Comparison of ENCODE assay signal across 8 mouse cellular contexts in the genomic region with DNA sequence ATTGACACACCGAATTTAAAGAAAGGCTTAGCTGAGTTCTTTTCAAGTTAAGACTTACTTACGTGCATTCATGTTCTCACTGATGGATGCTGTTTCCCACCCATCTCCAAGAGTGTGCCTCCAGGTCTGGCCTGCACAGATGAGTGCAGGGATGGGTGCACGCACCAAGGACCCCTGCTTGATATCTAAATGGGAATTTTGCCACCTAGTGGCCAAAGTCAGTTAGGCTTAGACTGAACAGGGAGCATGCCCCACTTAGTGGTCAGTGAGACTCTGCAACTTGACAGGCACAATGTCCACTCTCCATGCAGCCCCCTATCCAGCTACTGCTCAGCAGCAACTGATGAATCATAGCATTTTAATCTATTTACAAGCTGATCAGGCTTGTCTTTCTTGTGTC. TPM values are rescaled to one million over a fixed set of nuclear protein-coding genes. Genes with fewer than 3 reads are reported as not detected.
DNase-seq lines count a peak whose midpoint lies in the region; ATAC-seq lines count a peak whose summit lies in the region.
"Had no signal": no experiment of that assay in that cellular context is flagged by ENCODE, and none has a peak within 500 bp of the region (broad histone marks: within the 10 kb centered on the region; RNA-seq: fewer than 3 reads in every experiment).

No protein-coding gene starts in this region.

- peak; percentile 35 for DNase-seq in ovary, postnatal 14 days (ENCODE audit: low spot score)
- no peak for DNase-seq in ovary, adult 18-20 months (ENCODE audit: low spot score)
- peak; percentile 20 for DNase-seq in adipocyte (ENCODE audit: low spot score)
- peak; percentile 45 for DNase-seq in kidney, postnatal 14 days
- no peak for DNase-seq in right cerebral cortex, postnatal 25 days

- H3K4me2 ChIP-seq in midbrain, embryonic 16.5 days (ENCODE audit: low read length): no peak overlapping the region
- H3K4me2 ChIP-seq: heart, embryonic 15.5 days had no signal

- no peak overlapping the region for H3K4me3 ChIP-seq in midbrain, embryonic 16.5 days (ENCODE audit: low read depth, low read length)
- H3K4me3 ChIP-seq: heart, embryonic 15.5 days had no signal

- no peak overlapping the region for H3K27ac ChIP-seq in midbrain, embryonic 16.5 days (ENCODE audit: low read length)
- H3K27ac ChIP-seq: heart, embryonic 15.5 days had no signal

- H3K36me3 ChIP-seq in midbrain, embryonic 16.5 days (ENCODE audit: control insufficient read depth, insufficient read depth, low read length): no peaks in the 10 kb centered on the region
- H3K36me3 ChIP-seq: heart, embryonic 15.5 days had no signal

- H3K4me1 ChIP-seq in midbrain, embryonic 16.5 days (ENCODE audit: control insufficient read depth, insufficient read depth, low read length): no peaks in the 10 kb centered on the region
- H3K4me1 ChIP-seq: heart, embryonic 15.5 days had no signal

- WGBS in midbrain, embryonic 16.5 days: 61% methylated on average over 3 of the region's 3 CpGs

- H3K9me3 ChIP-seq in midbrain, embryonic 16.5 days (replicated peaks; ENCODE audit: control insufficient read depth, low read length, poor library complexity, severe bottlenecking): no peaks in the 10 kb centered on the region
- H3K9me3 ChIP-seq: heart, embryonic 15.5 days had no signal

- H3K27me3 ChIP-seq in midbrain, embryonic 16.5 days (ENCODE audit: control insufficient read depth, insufficient read depth, low read depth, low read length): no peaks in the 10 kb centered on the region
- H3K27me3 ChIP-seq: heart, embryonic 15.5 days had no signal

- ATAC-seq in erythroblast, adult 5-6 weeks (replicated peaks; ENCODE audit: low FRiP score, poor library complexity, severe bottlenecking): peak; percentile 75; the same call in 1 of the 2 replicates
- ATAC-seq in midbrain, embryonic 16.5 days: peak; percentile 66; the same call in 1 of the 2 replicates

- no peak overlapping the region for H3K9ac ChIP-seq in midbrain, embryonic 16.5 days (ENCODE audit: low read depth, low read length)
- H3K9ac ChIP-seq: heart, embryonic 15.5 days had no signal

RNA-seq across cellular contexts. Expression of a gene that starts 47.8 kb away (rescaled TPM):
- total RNA-seq in erythroblast, adult 5-6 weeks (2015; ENCODE audit: low replicate concordance): 182 and 214 TPM in 2 replicates
- total RNA-seq in erythroblast, adult 5-6 weeks (2017; ENCODE audit: low replicate concordance): 262 and 270 TPM in 2 replicates
- polyA plus RNA-seq in midbrain, embryonic 16.5 days (2015; fragmentation: Nextera tagmentation; extraction: Ambion mirVana): 359 and 368 TPM in 2 replicates

RNA-seq across cellular contexts. Expression of a gene that starts 48.1 kb away (rescaled TPM):
- total RNA-seq in erythroblast, adult 5-6 weeks (2015; ENCODE audit: low replicate concordance): not detected in 2 replicates
- not detected in 2 replicates for total RNA-seq in erythroblast, adult 5-6 weeks (2017; ENCODE audit: low replicate concordance)
- not detected in 2 replicates for polyA plus RNA-seq in midbrain, embryonic 16.5 days (2015; fragmentation: Nextera tagmentation; extraction: Ambion mirVana)
- polyA plus RNA-seq: heart, embryonic 15.5 days had no signal

Comparison
In these comparisons a context has a peak if more than half of its experiments do, and no peak if none do; other contexts are left out.
1. DNase-seq: peak in ovary, postnatal 14 days (single experiment), adipocyte (single experiment) and kidney, postnatal 14 days (single experiment); none in ovary, adult 18-20 months (single experiment) and right cerebral cortex, postnatal 25 days (single experiment).